Mouse (Mus musculus) frontal cortex, postnatal 36 days (tissue): ENCODE measurements around the gene Rhou.
A peak's percentile ranks its signal among the peaks of the same experiment; 100 is the strongest.

ENCODE experiments used
- DNase-seq, 2 experiments: peaks; one replicate each; pipeline ENCODE4 v3.0.0; 2022; ENCODE audit warnings: low spot score in 2 of 2

Rhou gene

GRCm38 (mm10) chr8:123692165-123692962 is 38.6 kb downstream of the Rhou start:
- no peak for DNase-seq

DNA sequence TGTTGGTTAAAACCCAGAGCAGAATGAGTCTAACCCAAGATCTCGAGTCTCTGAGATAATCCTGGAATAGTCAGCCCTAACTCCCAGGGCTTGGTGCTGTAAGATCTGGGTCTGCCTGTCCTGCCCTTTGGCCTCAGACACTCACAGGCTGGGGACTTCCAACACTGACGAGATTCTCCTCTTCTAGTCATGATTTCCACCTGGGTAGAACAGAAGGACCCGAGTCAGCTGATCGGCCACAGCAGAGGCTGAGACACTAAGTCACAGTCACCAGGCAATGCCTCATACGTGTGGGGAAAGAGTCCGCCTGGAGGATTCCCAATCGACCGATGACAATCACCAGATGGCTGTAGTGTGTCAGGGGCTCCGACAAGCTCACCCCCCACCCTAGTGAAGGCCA is 42.4 kb downstream of the Rhou start:
- DNase-seq: no peak

DNA sequence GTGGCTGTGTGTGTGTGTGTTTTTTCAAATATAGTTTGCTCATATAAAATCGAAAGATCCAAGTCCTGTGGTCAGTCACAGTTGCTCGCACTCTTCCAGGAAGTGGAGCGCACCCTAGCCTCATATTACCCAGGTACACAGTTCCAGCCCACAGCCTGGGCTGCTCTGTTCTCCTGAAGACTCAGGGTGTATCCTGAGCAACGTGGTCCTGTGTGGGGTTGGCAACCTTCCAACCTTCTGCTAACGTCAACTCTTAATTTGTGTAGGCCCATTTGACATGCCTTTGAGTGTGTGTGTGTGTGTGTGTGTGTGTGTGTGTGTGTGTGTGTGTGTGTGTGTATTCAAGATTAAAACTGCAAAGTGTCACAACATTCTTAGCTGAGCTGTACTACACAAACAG is 43.6 kb downstream of the Rhou start:
- DNase-seq: no peak

DNA sequence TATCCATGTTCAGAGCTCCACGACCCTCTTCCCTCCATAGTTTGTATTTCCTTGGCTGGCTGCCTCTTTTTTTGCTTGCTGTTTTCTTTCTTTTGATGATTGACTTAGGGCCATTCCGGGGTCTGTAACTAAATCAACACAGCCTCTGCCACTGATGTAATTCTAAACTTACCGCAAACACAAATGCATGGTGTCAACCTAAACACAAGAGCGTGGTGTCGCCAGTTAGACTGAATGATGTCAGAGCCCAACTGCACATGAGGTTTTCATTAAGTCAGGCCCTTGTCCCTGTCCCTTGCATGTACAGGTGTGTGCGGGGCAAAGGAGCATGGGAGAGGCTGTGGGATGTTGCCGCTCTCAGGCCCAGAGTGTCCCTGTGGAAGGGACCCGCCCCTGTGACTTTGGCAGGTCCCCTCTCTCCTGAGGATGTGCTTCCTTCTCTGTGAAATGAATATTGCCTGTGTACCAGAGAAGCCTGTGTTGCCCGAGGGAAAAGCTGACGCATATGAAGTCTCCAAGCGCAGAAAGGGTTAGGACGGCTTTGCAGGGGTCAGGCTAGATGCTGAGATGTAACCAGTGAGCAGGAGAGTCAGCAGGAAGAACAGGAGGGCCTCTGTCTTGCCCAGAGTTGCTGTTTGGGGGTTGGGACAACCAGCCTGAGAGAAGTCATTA is 46.8 kb downstream of the Rhou start:
- no peak for DNase-seq

DNA sequence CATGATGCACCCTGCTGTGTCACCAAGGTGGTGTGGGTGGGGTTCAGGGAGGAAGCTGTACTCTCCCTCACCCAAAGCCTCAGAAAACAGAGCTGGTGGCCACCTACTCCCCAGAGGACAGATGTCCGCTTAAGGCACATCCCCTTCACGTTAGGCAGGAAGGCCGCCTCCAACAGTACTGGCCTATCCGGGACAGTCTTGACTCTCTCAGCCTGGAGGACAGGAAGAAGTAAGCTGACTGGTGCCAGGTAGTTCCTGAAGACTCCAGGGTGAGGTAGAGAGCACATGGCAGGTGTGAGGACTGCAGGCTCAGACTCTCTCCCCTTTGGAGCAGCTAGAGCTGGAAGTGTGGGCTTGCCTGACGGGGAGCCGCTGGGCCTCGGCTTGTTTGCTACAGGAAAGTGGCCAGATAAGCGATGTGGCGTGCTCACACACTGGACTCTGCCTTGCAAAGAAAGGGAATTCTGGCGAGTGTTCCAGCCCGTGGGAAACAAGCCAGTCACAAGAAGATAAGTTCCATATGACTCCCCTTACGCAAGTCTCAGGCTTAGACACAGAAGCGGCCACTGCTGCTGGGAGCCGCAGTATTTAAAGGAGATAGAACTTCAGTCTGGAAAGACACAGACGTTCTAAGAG is 48.3 kb downstream of the Rhou start:
- no peak for DNase-seq

- no peak for DNase-seq
Observed at GRCm38 (mm10) chr8:123705376-123705775, 51.6 kb downstream of the Rhou start.

- DNase-seq: peak; percentile 48 to 75
Observed at GRCm38 (mm10) chr8:123707137-123707536, 53.4 kb downstream of the Rhou start.

DNA sequence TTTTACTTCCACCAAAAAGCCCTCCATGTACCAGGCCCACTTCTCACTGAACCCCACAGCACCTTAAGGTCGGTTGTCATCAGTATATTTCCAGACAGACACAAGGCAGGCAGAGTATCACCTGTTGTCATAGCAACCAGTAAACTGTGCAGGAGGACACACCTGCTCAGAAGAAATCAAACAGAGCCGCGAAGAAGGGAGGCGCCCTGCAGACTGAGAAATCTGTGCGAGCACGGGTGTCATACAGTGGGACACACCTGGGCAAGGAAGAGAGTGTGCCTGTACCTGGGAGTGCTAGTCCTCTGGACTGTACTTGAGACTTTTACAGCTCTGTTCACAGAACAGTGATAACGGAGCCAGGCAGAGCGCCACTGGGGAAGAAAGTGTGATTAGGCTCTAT is 55.0 kb downstream of the Rhou start:
- DNase-seq: no peak

DNA sequence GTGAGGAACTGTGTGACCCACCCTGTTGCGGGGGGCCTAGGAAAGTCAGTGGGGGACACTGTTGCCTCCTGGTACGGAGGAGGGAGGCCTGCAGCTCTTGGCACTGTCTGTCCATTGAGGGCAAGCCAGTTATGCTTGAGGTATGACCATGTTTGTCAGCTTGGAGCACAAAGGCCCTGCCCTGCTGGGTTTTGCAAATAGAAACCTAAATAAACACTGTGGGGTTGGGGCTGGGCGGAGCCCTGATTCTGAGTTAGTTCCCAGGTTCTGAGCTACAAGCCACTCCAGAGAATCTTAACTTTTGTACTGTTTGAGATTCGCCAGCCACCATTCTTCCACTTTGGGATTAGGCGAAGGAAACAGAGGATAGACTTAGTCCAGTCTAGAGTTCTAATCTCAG is 56.6 kb downstream of the Rhou start:
- DNase-seq: no peak
